Mouse (Mus musculus): ENCODE data around the gene Gpr156. TPM values are rescaled to one million over a fixed set of nuclear protein-coding genes. Genes with fewer than 3 reads are reported as not detected.

Gene Gpr156
- 2.8 to 3.8 TPM (median 3.5 TPM) in 4 replicates for total RNA-seq (2023; ENCODE audit: inconsistent age)

GRCm38 (mm10) chr16:37916138-37916817, at the start of gene Gpr156:
Gene Gpr156 (plus strand): TSS chr16:37916496.

GRCm38 (mm10) chr16:37867791-37868505, 48.3 kb upstream of the Gpr156 start, which contains the start of gene Lrrc58:
Gene Lrrc58 (plus strand): TSS chr16:37868389.

Other genes starting within 250 kb of the Gpr156 start
- 0.78 to 1.9 TPM (median 1.3 TPM) in 4 replicates for gene Fstl1, start 139.6 kb upstream of the Gpr156 start, total RNA-seq (2023; ENCODE audit: inconsistent age)
- gene Gm36028, start 55.4 kb upstream of the Gpr156 start, total RNA-seq (2023; ENCODE audit: inconsistent age) = 0.48 TPM in 1 of 4 replicates, not detected in the others
- gene Lrrc58, start 48.1 kb upstream of the Gpr156 start, total RNA-seq (2023; ENCODE audit: inconsistent age) = 31.5 to 32.7 TPM (median 32.3 TPM) in 4 replicates
- gene Gsk3b, start 172.5 kb downstream of the Gpr156 start, total RNA-seq (2023; ENCODE audit: inconsistent age) = 62.4 to 77.3 TPM (median 74.9 TPM) in 4 replicates